Mouse (Mus musculus): Measurements from ENCODE around the gene Zyx. TPM values are rescaled to one million over a fixed set of nuclear protein-coding genes. Genes with fewer than 3 reads are reported as not detected.

The Zyx gene
- total RNA-seq (2021) = 10 to 100 TPM; 50.2 to 51.8 TPM
- long read RNA-seq, experiment 1, transcript Zyx-207 (10 exons, 2,605 nt) = major isoform, 12 of 31 reads
- long read RNA-seq, experiment 1, partial matches to known transcripts = 15 of 31 reads
- long read RNA-seq, experiment 1, other reads (novel, unspliced or antisense) = 3 of 31 reads
- long read RNA-seq, experiment 2, transcript Zyx-207 (10 exons, 2,605 nt) = major isoform, 10 of 23 reads
- long read RNA-seq, experiment 2, partial matches to known transcripts = 8 of 23 reads
- long read RNA-seq, experiment 2, other reads (novel, unspliced or antisense) = 2 of 23 reads

- DNase-seq = peak; percentile 94 to 98
Measured at GRCm38 (mm10) chr6:42349426-42350020, at the start of gene Zyx. Gene Zyx, plus strand, starts transcription at chr6:42349630.

DNA sequence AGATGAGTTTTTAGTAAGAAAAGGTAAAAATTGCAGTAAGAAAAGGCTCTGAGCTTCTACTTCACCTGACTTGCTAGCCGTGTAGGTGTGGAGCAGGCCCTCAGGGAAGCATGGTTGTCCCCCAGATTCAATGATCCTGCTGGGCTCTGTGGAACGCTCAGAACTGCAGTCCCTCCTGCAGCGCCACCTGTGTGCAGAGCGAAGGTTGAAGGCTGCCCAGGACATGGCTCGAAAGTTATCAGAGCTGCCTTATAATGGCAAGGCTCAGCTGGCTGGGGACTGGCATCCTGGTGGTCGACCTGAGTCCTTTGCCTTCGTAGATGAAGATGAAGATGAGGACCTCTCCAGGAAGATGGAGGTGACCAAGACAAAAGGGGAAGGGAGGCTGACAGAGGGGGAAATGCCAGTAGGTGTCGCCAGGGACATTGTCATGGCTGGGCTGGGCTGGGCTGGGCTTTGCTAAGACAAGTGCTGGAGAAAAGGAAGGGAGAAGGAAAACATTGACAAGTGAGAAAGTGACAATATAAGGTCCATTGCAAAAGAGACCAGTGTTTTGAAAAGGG is 39.5 kb upstream of the Zyx start:
- no peak for DNase-seq

DNA sequence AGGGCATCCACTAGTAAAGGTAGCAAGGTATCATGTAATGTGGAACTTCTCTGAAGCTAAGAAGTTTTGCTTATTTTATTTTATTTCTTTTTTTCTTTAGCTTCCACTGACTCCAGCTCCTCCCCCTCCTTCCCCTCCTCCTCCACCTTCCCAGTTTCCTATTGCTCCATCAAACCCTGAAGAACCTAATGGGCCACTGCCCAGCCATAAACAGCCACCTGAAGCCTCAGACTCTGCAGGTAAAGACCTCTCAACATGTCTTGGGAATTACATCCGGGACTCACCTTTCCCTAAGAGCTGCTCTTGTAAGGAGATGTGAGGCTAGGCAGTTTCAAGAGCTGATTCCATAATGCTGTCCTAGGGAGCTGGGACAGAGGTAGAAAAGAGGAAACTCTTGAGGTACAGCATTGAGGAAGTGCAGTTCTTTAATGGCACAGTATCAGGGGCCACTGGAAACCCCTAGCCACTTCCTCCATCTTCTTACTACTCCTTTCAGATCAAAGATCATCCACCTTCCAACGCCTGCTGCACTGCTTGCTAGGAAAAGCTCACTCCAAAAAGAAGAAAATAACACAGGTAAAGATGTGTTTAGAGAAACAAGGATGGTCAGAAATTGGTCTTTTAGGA is 38.9 kb upstream of the Zyx start:
- no peak for DNase-seq

GRCm38 (mm10) chr6:42318293-42318692 is 31.1 kb upstream of the Zyx start:
- DNase-seq = no peak

- DNase-seq = no peak
Measured at GRCm38 (mm10) chr6:42323371-42324066, 25.9 kb upstream of the Zyx start.

- peak in 1 of 2 experiments; percentile 41 for DNase-seq
Measured at GRCm38 (mm10) chr6:42324067-42324481, 25.4 kb upstream of the Zyx start.

GRCm38 (mm10) chr6:42324482-42325267 is 24.8 kb upstream of the Zyx start, which contains the start of gene Fam131b:
Gene Fam131b, minus strand, starts transcription at chr6:42324643.
- DNase-seq = peak in 1 of 2 experiments; percentile 36

- peak; percentile 78 to 94 for DNase-seq
Measured at GRCm38 (mm10) chr6:42325268-42325609, 24.2 kb upstream of the Zyx start.

GRCm38 (mm10) chr6:42326509-42326908 is 22.9 kb upstream of the Zyx start:
- DNase-seq = no peak

DNA sequence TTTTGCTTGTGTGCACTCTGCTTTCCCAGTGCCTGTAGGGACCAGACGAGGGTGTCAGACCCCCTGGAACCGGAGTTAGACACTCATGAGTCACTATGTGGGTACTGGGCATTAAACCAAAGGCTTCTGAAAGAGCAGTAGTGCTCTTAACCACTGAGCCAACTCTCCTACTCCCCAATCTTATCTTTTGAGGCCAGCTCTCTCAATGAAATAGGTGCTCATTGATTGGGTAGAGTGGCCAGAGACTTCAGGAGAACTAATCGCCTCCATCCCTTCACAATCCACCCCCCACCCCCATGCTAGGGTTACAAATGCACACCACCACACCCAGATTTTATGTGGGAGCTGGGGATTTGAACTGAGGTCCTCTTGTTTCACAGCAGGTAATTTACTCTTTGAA is 20.7 kb upstream of the Zyx start:
- no peak for DNase-seq

DNA sequence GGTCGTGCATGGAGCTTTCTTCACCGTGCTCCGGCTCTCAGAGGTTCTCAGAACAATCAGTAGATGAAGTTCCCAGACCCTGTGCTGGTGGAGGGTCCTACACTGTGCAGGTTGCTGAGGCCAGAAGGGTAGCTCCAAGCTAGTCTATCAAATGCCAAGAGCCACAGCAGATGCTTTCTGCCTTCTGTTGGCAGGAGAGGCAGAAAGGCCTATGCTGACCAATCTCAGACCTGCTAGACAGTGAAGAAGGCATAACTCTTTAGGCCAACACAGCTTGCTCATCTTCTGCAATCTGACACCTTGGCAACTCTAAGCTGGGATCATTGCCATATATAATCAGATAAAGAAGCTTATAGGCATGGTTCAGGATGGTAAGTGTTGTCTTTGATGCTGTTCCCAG is 19.2 kb upstream of the Zyx start:
- DNase-seq = no peak

DNA sequence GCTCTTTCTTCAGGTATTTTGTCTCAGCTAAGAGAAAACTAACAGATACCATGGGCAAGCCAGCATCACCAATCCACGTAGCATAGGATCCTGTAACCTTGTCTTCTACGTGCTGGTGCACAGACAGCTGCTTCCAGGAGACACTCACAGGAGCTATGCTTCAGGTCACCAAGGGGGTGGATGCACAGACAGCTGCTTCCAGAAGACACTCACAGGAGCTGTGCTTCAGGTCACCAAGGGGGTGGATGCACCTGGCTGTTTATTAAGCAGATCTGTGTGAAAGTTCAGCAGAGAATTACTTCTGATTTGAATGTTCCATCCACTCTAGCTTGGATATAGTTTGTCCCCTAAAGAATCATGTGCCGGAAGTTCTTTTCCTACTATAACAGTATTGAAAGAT is 18.5 kb upstream of the Zyx start:
- DNase-seq = no peak

- DNase-seq = no peak
Measured at GRCm38 (mm10) chr6:42339189-42339588, 10.2 kb upstream of the Zyx start.

- peak; percentile 59 to 68 for DNase-seq
Measured at GRCm38 (mm10) chr6:42339981-42340380, 9.4 kb upstream of the Zyx start.

- no peak for DNase-seq
Measured at GRCm38 (mm10) chr6:42342171-42342570, 7.3 kb upstream of the Zyx start.

DNA sequence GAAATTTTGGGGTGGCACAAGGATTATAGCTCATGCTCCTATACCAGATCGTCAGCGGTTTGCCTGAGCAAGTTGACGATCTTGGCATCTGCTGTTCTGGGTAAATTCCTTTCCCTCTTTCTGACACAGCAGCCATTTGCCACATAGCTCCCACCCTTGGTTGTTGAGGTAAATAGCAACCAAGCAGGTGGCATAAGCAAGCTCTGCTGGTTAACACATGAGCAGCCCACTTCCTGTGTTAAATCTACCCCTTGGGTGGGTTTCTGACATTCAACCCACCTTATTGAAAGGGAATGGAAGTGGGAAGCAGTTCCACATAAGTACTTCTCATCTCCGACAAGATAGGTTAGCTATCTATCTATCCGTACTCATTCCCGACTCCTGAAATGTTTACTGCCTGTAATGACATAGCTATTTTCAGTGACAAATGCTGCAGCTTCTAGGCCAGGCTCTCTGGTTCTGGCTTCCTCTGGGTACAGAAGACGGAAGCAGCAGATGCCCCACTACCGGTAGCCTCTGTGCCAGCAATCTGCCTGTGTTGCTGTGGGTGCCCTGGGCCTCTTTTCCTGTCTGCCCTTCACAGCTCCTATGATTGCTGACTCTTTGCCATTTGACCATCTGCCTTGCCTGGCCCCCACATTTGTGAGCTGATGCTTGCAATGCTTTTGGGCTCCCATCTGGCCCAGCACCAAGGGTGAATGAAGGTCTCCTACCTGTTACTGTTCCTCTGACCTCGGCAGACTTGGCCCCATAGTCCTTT is 5.9 kb upstream of the Zyx start:
- no peak for DNase-seq

DNA sequence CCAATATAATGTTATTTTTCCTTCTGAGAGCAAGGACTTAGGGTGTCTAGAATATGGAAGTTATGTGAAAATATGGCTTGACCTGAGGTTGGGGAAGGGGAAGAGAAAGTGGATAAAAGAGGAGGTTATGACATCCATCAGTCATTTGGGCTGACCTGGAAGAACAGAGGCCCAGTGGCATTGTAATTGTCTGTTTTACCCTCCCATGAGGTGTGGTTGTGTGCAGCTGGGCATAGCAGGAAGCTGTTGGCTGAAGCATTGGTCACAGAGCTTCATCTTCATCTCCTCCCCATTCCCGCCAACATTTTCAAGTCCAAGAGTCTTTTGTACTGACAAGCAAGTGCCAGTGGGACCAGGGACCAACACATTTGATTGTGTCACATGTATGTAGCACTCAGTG is 5.2 kb upstream of the Zyx start:
- no peak for DNase-seq

GRCm38 (mm10) chr6:42348281-42349005 is 987 bp upstream of the Zyx start:
- DNase-seq = no peak

- peak; percentile 88 to 91 for DNase-seq
Measured at GRCm38 (mm10) chr6:42349006-42349425, 414 bp upstream of the Zyx start.
